Mouse (Mus musculus) hindbrain, embryonic 10.5 days (tissue): ENCODE measurements around the gene Ptprn2. TPM values are rescaled to one million over a fixed set of nuclear protein-coding genes. Genes with fewer than 3 reads are reported as not detected.

Experiments used
- DNase-seq: peaks from one replicate; pipeline ENCODE4 v3.0.0-alpha.2; 2017; ENCODE audit warnings: low spot score
- H3K27ac ChIP-seq: fragments of 300-500 bp; sonication (generic); 2 replicates; pipeline ENCODE4 v1.5.1; 2016; ENCODE audit warnings: mild to moderate bottlenecking, moderate library complexity
- H3K27me3 ChIP-seq: fragments of 300-500 bp; sonication (generic); 2 replicates; pipeline ENCODE4 v1.6.1; 2016; ENCODE audit warnings: mild to moderate bottlenecking; ENCODE audit not compliant: poor library complexity, insufficient read depth, severe bottlenecking
- H3K36me3 ChIP-seq: fragments of 300-500 bp; sonication (generic); 2 replicates; pipeline ENCODE4 v1.6.1; 2016; ENCODE audit warnings: mild to moderate bottlenecking, moderate library complexity
- H3K4me1 ChIP-seq: fragments of 300-500 bp; sonication (generic); replicated peaks from 2 replicates; pipeline ENCODE4 v1.6.1; 2016; ENCODE audit warnings: mild to moderate bottlenecking
- H3K4me3 ChIP-seq: fragments of 300-500 bp; sonication (generic); 2 replicates; pipeline ENCODE4 v1.5.1; 2016; ENCODE audit warnings: mild to moderate bottlenecking, moderate library complexity
- H3K9me3 ChIP-seq: fragments of 300-500 bp; sonication (generic); 2 replicates; pipeline ENCODE4 v1.6.1; 2016; ENCODE audit warnings: mild to moderate bottlenecking, moderate library complexity
- WGBS: fragments of 180-500 bp; shearing (Covaris S2); methylation state at CpG from one replicate; pipeline ENCODE4 v1.1.7; 2016; 5-methylcytosine and 5-hydroxymethylcytosine counted together
- polyA plus RNA-seq: library from polyadenylated mRNA; unstranded; fragments of >200 nt; fragmentation: Nextera tagmentation; extraction: Ambion mirVana; gene quantifications from 2 replicates; pipeline ENCODE4 v1.2.1, GENCODE M21; 2016

Gene Ptprn2
- polyA plus RNA-seq, 1 experiment from 2014 or later = 6.4 TPM

- H3K27me3 ChIP-seq = no peaks in the 10 kb centered on the region
- H3K4me3 ChIP-seq = no peak overlapping the region
- H3K36me3 ChIP-seq = no peaks in the 10 kb centered on the region
- H3K9me3 ChIP-seq = no peaks in the 10 kb centered on the region
- no peak overlapping the region for H3K27ac ChIP-seq
- DNase-seq = no peak
- H3K4me1 ChIP-seq = peaks cover 15% of the 10 kb centered on the region
These were observed 96.3 kb downstream of the Ptprn2 start for GRCm38 (mm10) chr12:116581864-116582263.

- H3K4me3 ChIP-seq = no peak overlapping the region
- H3K9me3 ChIP-seq = no peaks in the 10 kb centered on the region
- no peak for DNase-seq
- no peaks in the 10 kb centered on the region for H3K36me3 ChIP-seq
- H3K4me1 ChIP-seq = peaks cover 15% of the 10 kb centered on the region
- H3K27ac ChIP-seq = no peak overlapping the region
- 87% methylated on average over 4 of the region's 4 CpGs for WGBS
- no peaks in the 10 kb centered on the region for H3K27me3 ChIP-seq
These were observed 97.3 kb downstream of the Ptprn2 start for GRCm38 (mm10) chr12:116582829-116583228.

GRCm38 (mm10) chr12:116585001-116585400 lies 99.5 kb downstream of the Ptprn2 start:
- peaks cover 15% of the 10 kb centered on the region for H3K4me1 ChIP-seq
- DNase-seq = no peak
- H3K27ac ChIP-seq = no peak overlapping the region
- 37% methylated on average over 5 of the region's 5 CpGs for WGBS
- no peak overlapping the region for H3K4me3 ChIP-seq
- no peaks in the 10 kb centered on the region for H3K36me3 ChIP-seq
- no peaks in the 10 kb centered on the region for H3K9me3 ChIP-seq
- no peaks in the 10 kb centered on the region for H3K27me3 ChIP-seq

DNA sequence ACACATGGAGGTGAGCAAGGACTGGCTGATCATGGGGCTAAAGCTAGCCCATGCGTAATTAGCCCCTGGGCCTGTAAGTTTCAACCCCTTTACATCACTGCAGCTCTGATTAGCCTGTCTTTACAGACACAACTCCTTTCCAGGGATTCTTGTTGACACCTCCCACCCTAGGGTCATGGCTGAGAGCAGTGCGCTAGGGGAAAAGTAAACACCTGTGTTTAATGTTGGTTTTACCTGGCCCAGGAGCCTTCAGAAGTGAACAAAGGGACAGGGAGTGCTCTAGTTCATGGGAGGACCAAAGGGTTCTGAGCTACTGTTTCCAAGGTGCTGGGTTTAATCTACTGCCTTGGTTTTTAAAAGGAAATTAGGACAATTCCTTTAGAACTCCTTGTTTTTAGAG lies 100.6 kb downstream of the Ptprn2 start:
- 84% methylated on average over 2 of the region's 2 CpGs for WGBS
- Histone ChIP-seq H3K9me3 (no peaks in the 10 kb centered on the region), H3K36me3 (no peaks in the 10 kb centered on the region), H3K4me1 (peaks cover 9% of the 10 kb centered on the region), H3K4me3 (no peak overlapping the region), H3K27ac (no peak overlapping the region), H3K27me3 (no peaks in the 10 kb centered on the region)
- DNase-seq = no peak

GRCm38 (mm10) chr12:116587548-116587947 lies 102.0 kb downstream of the Ptprn2 start:
- no peaks in the 10 kb centered on the region for H3K36me3 ChIP-seq
- DNase-seq = no peak
- no peaks in the 10 kb centered on the region; the same call in 1 of the 2 replicates for H3K4me1 ChIP-seq
- no peaks in the 10 kb centered on the region for H3K9me3 ChIP-seq
- WGBS = 81% methylated on average over 3 of the region's 3 CpGs
- H3K27ac ChIP-seq = no peak overlapping the region
- H3K4me3 ChIP-seq = no peak overlapping the region
- no peaks in the 10 kb centered on the region for H3K27me3 ChIP-seq

DNA sequence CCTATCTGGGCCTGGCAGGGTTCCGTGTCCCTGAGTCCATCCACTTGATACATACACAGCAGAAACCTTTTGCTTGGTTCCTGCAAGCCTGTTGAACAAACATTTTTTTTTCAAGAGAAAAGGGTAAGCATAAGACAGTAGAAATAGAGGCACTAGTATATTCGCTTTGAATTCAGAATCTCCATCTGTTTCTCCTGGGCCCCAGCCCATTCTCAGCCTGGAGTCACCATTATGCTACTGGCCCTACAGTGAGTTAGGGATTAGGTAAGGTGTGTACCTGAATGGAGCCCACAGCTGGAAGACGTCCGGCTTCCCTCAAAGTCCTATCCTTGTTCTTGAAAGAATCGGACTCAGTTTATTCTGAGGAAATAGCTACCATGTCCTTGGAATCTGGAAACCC lies 104.6 kb downstream of the Ptprn2 start:
- no peaks in the 10 kb centered on the region for H3K9me3 ChIP-seq
- WGBS = 94% methylated on average over 5 of the region's 5 CpGs
- H3K4me1 ChIP-seq = no peaks in the 10 kb centered on the region; the same call in 1 of the 2 replicates
- H3K36me3 ChIP-seq = no peaks in the 10 kb centered on the region
- no peak for DNase-seq
- no peak overlapping the region for H3K4me3 ChIP-seq
- no peaks in the 10 kb centered on the region for H3K27me3 ChIP-seq
- no peak overlapping the region for H3K27ac ChIP-seq

GRCm38 (mm10) chr12:116594457-116594856 lies 108.9 kb downstream of the Ptprn2 start:
- H3K36me3 ChIP-seq = no peaks in the 10 kb centered on the region
- H3K27me3 ChIP-seq = no peaks in the 10 kb centered on the region
- H3K27ac ChIP-seq = no peak overlapping the region
- H3K4me3 ChIP-seq = no peak overlapping the region
- H3K4me1 ChIP-seq = peaks cover 18% of the 10 kb centered on the region
- H3K9me3 ChIP-seq = no peaks in the 10 kb centered on the region
- WGBS = 88% methylated on average over 8 of the region's 8 CpGs
- no peak for DNase-seq

DNA sequence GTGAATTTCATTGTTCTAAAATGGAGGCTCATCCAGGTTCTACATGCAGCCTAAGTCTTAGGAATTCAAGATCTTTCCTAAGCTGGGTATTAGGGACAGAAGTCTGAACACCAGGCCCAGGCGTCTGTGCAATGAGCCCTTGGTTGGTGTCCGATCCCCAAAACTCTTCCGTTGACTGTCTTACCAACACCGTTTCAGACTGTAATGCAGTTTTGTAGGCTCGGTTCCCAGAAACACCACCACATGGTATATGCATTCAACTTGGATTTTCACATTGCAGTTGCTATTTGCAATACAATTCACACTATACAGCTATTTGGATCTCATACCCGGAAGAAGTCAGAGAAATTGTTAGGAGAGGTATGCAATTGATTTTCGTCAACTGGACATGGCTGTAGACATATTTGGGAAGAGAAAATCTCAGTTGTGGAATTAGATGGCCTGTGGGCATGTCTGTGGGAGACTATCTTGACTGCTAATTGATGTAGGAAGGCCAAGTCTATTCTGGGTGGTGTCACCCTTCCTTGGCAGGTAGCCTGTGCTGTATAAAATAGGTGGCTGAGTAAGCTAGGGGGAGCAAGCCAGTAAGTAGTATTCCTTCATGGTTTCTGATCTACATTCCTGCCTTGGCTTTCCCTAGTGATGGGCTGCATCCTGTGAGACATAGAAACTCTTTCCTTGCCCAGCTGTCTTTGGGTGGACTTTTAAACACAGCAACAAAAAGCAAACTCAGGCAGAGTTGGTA lies 109.5 kb downstream of the Ptprn2 start:
- Histone ChIP-seq H3K36me3 (no peaks in the 10 kb centered on the region), H3K4me3 (no peak overlapping the region), H3K27ac (no peak overlapping the region), H3K4me1 (peaks cover 24% of the 10 kb centered on the region), H3K9me3 (no peaks in the 10 kb centered on the region), H3K27me3 (no peaks in the 10 kb centered on the region)
- DNase-seq = no peak
- WGBS = 93% methylated on average over 7 of the region's 7 CpGs

DNA sequence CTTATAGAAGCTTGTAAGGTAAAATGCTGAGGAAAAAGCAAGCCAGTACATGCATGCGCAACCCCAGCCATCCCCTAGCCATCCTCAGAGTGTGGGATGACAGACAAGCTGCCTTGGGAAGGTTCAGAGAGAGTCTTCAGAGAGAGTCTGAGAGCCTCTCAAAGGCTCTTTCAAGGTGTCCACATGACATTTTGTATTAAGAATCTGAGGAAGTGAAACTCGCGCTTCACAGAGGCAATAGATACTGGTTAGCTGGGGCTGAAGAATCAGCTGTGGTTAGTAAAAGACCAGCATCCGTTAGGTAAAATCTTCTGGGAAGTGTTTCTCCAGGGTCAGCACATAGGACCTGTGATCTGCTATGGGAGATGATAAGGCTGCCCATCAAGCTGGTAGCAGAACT lies 110.2 kb downstream of the Ptprn2 start:
- H3K27me3 ChIP-seq = no peaks in the 10 kb centered on the region
- 92% methylated on average over 4 of the region's 4 CpGs for WGBS

GRCm38 (mm10) chr12:116596993-116597392 lies 111.5 kb downstream of the Ptprn2 start:
- H3K27me3 ChIP-seq = no peaks in the 10 kb centered on the region
- 95% methylated on average over 20 of the region's 20 CpGs for WGBS
- no peak overlapping the region for H3K4me3 ChIP-seq
- peaks cover 29% of the 10 kb centered on the region for H3K4me1 ChIP-seq
- no peaks in the 10 kb centered on the region for H3K36me3 ChIP-seq
- no peak overlapping the region for H3K27ac ChIP-seq
- no peak for DNase-seq
- H3K9me3 ChIP-seq = no peaks in the 10 kb centered on the region

More for the DNA sequence above, 110.2 kb downstream of the Ptprn2 start:
- no peak overlapping the region for H3K27ac ChIP-seq
- no peaks in the 10 kb centered on the region for H3K36me3 ChIP-seq
- peaks cover 29% of the 10 kb centered on the region for H3K4me1 ChIP-seq
- H3K4me3 ChIP-seq = no peak overlapping the region
- no peak for DNase-seq
- no peaks in the 10 kb centered on the region for H3K9me3 ChIP-seq

- WGBS = 82% methylated on average over 5 of the region's 5 CpGs
- Histone ChIP-seq H3K4me3 (no peak overlapping the region), H3K27me3 (no peaks in the 10 kb centered on the region), H3K36me3 (no peaks in the 10 kb centered on the region), H3K27ac (no peak overlapping the region), H3K9me3 (no peaks in the 10 kb centered on the region), H3K4me1 (peaks cover 29% of the 10 kb centered on the region)
- no peak for DNase-seq
These were observed 112.2 kb downstream of the Ptprn2 start for GRCm38 (mm10) chr12:116597670-116598069.

GRCm38 (mm10) chr12:116598123-116599005 lies 112.8 kb downstream of the Ptprn2 start:
- Histone ChIP-seq H3K4me3 (no peak overlapping the region), H3K9me3 (no peaks in the 10 kb centered on the region), H3K27ac (no peak overlapping the region), H3K4me1 (peaks cover 29% of the 10 kb centered on the region), H3K36me3 (no peaks in the 10 kb centered on the region), H3K27me3 (no peaks in the 10 kb centered on the region)
- DNase-seq = no peak
- WGBS = 77% methylated on average over 8 of the region's 8 CpGs

DNA sequence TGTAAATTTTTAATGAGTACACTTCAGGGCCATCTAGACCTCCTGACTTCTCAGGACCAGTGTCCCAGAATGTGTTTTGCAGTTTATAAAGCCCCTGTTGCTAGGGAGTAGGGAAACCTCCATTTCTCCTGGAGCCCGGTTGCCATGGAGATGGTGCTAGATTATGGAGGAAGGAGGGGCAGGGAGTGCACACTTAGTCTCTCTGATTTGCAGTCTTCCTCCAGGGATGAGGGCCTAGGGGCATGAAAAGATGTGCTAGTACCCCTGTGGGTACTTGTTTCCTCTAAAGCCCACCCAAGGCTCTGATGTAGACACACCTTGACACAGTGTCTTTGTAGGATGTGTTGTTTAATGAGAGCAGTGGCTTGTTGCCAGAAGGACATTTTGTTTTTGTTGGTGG lies 114.0 kb downstream of the Ptprn2 start:
- H3K4me1 ChIP-seq = peaks cover 29% of the 10 kb centered on the region
- no peak overlapping the region for H3K4me3 ChIP-seq
- WGBS = 72% methylated on average over 1 of the region's 1 CpGs
- no peaks in the 10 kb centered on the region for H3K36me3 ChIP-seq
- no peaks in the 10 kb centered on the region for H3K9me3 ChIP-seq
- no peaks in the 10 kb centered on the region for H3K27me3 ChIP-seq
- 0 out of 2 replicates have a peak overlapping the region, but pooled peaks have one; percentile 53 for H3K27ac ChIP-seq
- DNase-seq = peak; percentile 52
